Mouse (Mus musculus) hindbrain, embryonic 16.5 days (tissue): ENCODE data around the gene Adgrg6. TPM values are rescaled to one million over a fixed set of nuclear protein-coding genes. Genes with fewer than 3 reads are reported as not detected.
A peak's percentile ranks its signal among the peaks of the same experiment; 100 is the strongest.

ENCODE experiments used
- ATAC-seq: fragments of 200-750 bp; cut with Nextera tagmentation; 2 replicates; pipeline ENCODE4 v1.8.0; 2017; ENCODE audit warnings: moderate TSS enrichment, moderate library complexity
- H3K27ac ChIP-seq: fragments of 300-500 bp; sonication (generic); 2 replicates; pipeline ENCODE4 v1.5.1; 2014; ENCODE audit warnings: low read depth, mild to moderate bottlenecking, control low read depth, low read length, moderate library complexity
- H3K27me3 ChIP-seq: fragments of 300-500 bp; sonication (generic); replicated peaks from 2 replicates; pipeline ENCODE4 v1.6.1; 2014; ENCODE audit warnings: low read length; ENCODE audit not compliant: control insufficient read depth, insufficient read depth
- H3K36me3 ChIP-seq: fragments of 300-500 bp; sonication (generic); 2 replicates; pipeline ENCODE4 v1.6.1; 2014; ENCODE audit warnings: mild to moderate bottlenecking, low read length, moderate library complexity, mixed read lengths; ENCODE audit not compliant: control insufficient read depth, insufficient read depth
- H3K4me1 ChIP-seq: fragments of 300-500 bp; sonication (generic); 2 replicates; pipeline ENCODE4 v1.6.1; 2014; ENCODE audit warnings: low read depth, low read length; ENCODE audit not compliant: control insufficient read depth, insufficient read depth
- H3K4me2 ChIP-seq: fragments of 300-500 bp; sonication (generic); 2 replicates; pipeline ENCODE4 v1.6.1; 2014; ENCODE audit warnings: mild to moderate bottlenecking, low read length, control low read depth, moderate library complexity
- H3K4me3 ChIP-seq: fragments of 300-500 bp; sonication (generic); 2 replicates; pipeline ENCODE4 v1.5.1; 2014; ENCODE audit warnings: mild to moderate bottlenecking, low read length, control low read depth, moderate library complexity
- H3K9ac ChIP-seq: fragments of 300-500 bp; sonication (generic); 2 replicates; pipeline ENCODE4 v1.6.1; 2014; ENCODE audit warnings: low read depth, mild to moderate bottlenecking, control low read depth, low read length, moderate library complexity
- H3K9me3 ChIP-seq: fragments of 300-500 bp; sonication (generic); 2 replicates; pipeline ENCODE4 v1.6.1; 2014; ENCODE audit warnings: mild to moderate bottlenecking, low read length, moderate library complexity; ENCODE audit not compliant: control insufficient read depth
- WGBS: fragments of 180-500 bp; shearing (Covaris S2); extraction: QIAGEN DNeasy Blood & Tissue Kit; methylation state at CpG from one replicate; pipeline ENCODE4 v1.1.7; 2014; 5-methylcytosine and 5-hydroxymethylcytosine counted together
- polyA plus RNA-seq: library from polyadenylated mRNA; unstranded; fragments of >200 nt; fragmentation: Nextera tagmentation; extraction: Ambion mirVana; gene quantifications from 2 replicates; pipeline ENCODE4 v1.2.1, GENCODE M21; 2015

Adgrg6 gene
- polyA plus RNA-seq, 1 experiment from 2014 or later, result 1.3 TPM

DNA sequence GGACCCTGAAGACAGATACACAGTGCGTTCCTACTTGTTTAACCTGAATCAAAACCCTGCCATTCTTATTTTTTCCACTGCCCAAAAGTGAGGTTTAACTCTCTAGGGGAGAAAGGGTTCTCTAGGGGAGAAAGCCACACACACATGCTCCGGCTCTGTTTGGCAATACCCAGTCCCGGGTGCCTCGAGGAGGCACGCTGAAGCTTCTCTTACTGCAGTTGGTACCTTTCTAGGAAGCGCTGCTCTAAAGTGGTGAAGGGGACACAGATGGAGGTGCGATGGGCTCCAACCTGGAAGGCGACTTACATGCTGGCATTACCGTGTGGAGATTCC is 885 bp downstream of the Adgrg6 start:
- Histone ChIP-seq H3K9ac (peak overlapping the region; percentile 77), H3K4me3 (peak overlapping the region; percentile 58), H3K27me3 (no peaks in the 10 kb centered on the region; the same call in 1 of the 2 replicates), H3K4me1 (no peaks in the 10 kb centered on the region; the same call in none of the 2 replicates), H3K27ac (no peak overlapping the region), H3K4me2 (peak overlapping the region; percentile 100), H3K9me3 (no peaks in the 10 kb centered on the region), H3K36me3 (no peaks in the 10 kb centered on the region)
- peak; percentile 64 for ATAC-seq
- 9% methylated on average over 9 of the region's 9 CpGs for WGBS

DNA sequence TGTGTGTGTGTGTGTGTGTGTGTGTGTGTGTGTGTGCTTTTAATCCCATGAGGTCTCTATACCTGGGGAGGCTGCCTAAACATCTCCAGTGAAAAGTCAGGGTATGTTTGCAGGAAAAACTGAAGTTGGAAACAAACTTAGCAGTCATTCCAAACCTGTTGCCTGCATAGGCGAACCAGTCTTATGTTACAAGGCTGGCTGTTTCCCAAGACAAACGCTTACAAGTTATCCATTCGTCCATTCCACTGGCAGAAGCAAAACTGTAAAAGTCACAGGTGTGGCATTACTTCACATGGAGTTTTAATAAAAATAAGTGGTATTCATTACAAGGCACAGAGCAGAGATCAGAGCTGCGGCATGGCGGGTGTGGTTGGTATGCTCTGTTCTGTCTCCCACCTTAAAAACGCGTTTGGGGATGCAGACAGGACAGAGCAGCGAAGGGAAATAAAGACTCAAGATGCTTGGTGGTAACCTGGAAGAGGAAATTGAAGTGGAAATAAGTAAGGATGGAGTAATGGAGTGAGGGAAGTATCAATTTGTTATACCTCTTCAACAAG is 1.9 kb downstream of the Adgrg6 start:
- H3K4me1 ChIP-seq, result no peaks in the 10 kb centered on the region; the same call in none of the 2 replicates
- H3K4me2 ChIP-seq, result no peak overlapping the region
- no peak overlapping the region for H3K27ac ChIP-seq
- no peak overlapping the region for H3K9ac ChIP-seq
- WGBS, result 74% methylated on average over 8 of the region's 8 CpGs
- H3K27me3 ChIP-seq, result no peaks in the 10 kb centered on the region; the same call in 1 of the 2 replicates
- no peaks in the 10 kb centered on the region for H3K36me3 ChIP-seq
- no peak overlapping the region for H3K4me3 ChIP-seq
- H3K9me3 ChIP-seq, result no peaks in the 10 kb centered on the region
- no peak for ATAC-seq

DNA sequence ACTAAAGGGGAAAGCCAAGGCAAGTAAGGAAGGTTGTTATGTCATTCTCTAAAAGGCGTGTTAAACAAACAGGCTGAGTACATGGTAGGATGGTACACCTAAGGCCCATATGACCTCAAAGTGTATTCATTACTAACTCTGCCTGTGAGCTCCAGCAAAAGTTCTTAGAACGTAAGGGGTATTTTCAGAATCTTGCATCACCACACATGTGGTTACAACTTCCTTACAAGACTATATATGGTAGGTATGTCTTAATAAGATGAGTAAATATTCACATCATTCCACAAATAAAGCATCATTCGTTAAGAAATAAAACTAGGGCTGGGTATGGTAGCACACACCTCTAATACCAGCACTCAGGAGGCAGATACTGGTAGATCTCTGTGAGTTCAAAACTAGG is 8.4 kb downstream of the Adgrg6 start:
- H3K9ac ChIP-seq, result no peak overlapping the region
- ATAC-seq, result no peak
- 91% methylated on average over 3 of the region's 3 CpGs for WGBS

DNA sequence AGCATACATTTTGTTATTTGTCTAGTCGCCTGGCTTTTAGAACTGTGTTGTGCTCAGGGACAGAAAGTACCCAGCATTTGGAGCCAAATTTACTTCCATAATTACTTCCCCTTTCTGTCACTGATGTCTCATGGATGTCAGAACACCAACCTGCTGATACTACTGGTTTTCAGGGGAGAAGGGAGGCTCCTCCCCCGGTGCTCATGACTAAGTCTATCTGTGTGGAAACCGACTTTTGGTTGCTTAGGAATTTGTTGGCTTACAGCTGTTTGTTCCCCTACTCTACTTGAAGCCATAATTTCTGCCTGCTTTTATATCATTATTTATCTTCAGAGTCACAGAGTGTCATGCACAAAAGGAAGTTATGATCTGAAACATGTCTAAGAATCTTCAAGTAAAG is 14.4 kb downstream of the Adgrg6 start:
- H3K4me3 ChIP-seq, result no peak overlapping the region
- no peak overlapping the region for H3K27ac ChIP-seq
- H3K27me3 ChIP-seq, result no peaks in the 10 kb centered on the region
- WGBS, result 90% methylated on average over 3 of the region's 3 CpGs
- ATAC-seq, result no peak
- H3K4me1 ChIP-seq, result no peaks in the 10 kb centered on the region
- no peak overlapping the region for H3K4me2 ChIP-seq
- H3K36me3 ChIP-seq, result no peaks in the 10 kb centered on the region
- H3K9ac ChIP-seq, result no peak overlapping the region
- H3K9me3 ChIP-seq, result no peaks in the 10 kb centered on the region

More for the DNA sequence above, 8.4 kb downstream of the Adgrg6 start:
- no peaks in the 10 kb centered on the region for H3K4me1 ChIP-seq
- H3K27ac ChIP-seq, result no peak overlapping the region
- H3K9me3 ChIP-seq, result no peaks in the 10 kb centered on the region
- no peak overlapping the region for H3K4me2 ChIP-seq
- H3K27me3 ChIP-seq, result no peaks in the 10 kb centered on the region
- H3K36me3 ChIP-seq, result no peaks in the 10 kb centered on the region
- no peak overlapping the region for H3K4me3 ChIP-seq

DNA sequence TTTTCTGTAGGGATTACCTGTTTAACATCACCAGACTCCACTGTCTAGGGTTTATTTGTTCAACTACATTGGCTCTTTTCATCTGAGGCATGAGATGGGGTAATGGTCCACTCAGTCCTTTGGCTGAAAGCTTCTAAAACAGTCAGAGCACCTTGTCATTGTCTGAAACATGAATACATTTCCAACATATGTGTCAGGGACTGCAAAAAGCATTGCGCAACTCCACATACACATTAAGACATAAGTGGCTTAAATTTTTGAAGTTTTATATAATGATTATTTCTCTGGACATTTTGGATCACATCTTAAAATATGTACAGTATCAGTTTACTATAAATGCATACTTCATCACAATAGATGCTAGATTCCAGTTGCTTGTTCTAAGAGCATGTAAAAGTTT is 14.8 kb downstream of the Adgrg6 start:
- 93% methylated on average over 1 of the region's 1 CpGs for WGBS
- ATAC-seq, result no peak
- Histone ChIP-seq H3K36me3 (no peaks in the 10 kb centered on the region), H3K27ac (no peak overlapping the region), H3K27me3 (no peaks in the 10 kb centered on the region), H3K9ac (no peak overlapping the region), H3K9me3 (no peaks in the 10 kb centered on the region), H3K4me1 (no peaks in the 10 kb centered on the region), H3K4me2 (no peak overlapping the region), H3K4me3 (no peak overlapping the region)

DNA sequence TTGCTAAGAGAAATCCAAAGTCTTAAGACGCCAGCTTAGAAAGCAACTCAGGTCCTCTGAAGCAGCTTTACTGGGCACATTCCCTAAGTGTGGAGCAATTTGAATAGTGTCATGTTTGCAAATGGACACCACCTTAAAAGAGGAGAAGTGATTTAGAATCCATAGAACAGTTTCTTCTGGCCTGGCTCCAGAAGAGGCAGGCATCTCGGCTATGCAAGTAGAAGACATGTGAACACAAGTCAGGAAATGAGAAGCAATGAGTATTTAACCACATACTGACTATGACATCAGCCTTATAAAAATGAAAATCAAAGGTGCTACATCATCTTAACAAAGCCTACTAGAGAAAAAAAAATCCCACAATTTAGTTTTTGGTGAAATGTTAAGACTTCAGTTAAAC is 17.7 kb downstream of the Adgrg6 start:
- 81% methylated on average over 2 of the region's 2 CpGs for WGBS
- Histone ChIP-seq H3K4me1 (no peaks in the 10 kb centered on the region), H3K27me3 (no peaks in the 10 kb centered on the region), H3K9ac (no peak overlapping the region), H3K36me3 (no peaks in the 10 kb centered on the region), H3K4me2 (no peak overlapping the region), H3K9me3 (no peaks in the 10 kb centered on the region), H3K4me3 (no peak overlapping the region), H3K27ac (no peak overlapping the region)
- ATAC-seq, result no peak

DNA sequence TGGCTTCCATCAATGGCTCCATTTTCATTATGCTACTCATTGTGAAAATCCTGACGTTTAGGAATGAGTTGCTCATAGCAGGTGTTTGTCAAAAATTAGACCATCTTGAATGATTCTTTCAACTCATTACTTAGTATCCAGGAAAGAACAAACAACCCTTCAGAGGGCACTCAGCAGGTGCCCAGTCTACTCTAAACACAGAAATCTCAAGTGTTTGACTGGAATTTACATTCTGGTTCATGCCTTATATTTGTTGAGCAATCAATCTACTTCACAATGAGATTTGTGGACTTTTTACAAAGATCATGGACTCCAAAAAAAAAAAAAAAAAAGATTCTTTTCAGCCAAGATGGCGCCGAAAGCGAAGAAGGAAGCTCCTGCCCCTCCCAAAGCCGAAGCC is 22.7 kb downstream of the Adgrg6 start:
- WGBS, result 80% methylated on average over 5 of the region's 5 CpGs
- Histone ChIP-seq H3K27me3 (no peaks in the 10 kb centered on the region), H3K27ac (no peak overlapping the region), H3K4me2 (no peak overlapping the region), H3K9me3 (no peaks in the 10 kb centered on the region), H3K4me1 (no peaks in the 10 kb centered on the region), H3K36me3 (no peaks in the 10 kb centered on the region), H3K9ac (no peak overlapping the region), H3K4me3 (no peak overlapping the region)
- no peak for ATAC-seq

DNA sequence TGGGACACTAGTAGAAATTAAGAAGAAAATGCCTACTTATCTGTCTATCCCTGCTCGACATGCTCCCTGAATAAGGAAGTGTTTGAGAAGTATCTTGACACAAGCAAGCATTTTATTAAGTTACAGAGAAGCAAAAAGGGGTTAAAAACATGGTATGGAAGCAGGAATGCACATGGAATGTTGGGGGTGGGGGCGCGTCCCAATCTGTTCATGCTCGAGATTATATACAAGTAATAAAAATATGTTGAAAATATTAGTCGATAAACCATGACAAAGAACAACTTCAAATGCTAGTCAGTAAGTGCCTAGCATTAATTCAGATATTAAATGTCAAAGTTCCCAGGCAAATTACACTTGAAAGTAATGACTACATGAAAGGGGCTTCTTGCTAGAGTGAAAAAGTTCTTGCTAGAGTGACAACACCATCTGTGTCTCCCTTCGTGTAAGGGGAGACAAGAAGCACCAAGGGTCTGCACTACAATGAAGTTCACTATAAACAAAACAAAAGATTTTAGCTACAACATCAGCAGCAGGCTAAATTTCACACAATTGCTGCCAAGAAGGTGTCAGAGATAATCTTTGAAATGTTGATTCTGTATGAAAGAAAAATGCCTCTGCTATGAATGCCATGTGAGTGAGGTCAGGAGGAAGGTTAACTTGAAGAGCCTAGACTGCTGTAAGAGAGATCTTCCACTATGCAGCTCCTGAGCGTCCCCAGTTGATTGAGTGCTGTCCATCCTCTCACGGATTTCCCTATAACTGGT is 24.4 kb downstream of the Adgrg6 start:
- Histone ChIP-seq H3K9me3 (no peaks in the 10 kb centered on the region), H3K27me3 (no peaks in the 10 kb centered on the region), H3K4me1 (no peaks in the 10 kb centered on the region), H3K36me3 (no peaks in the 10 kb centered on the region), H3K4me2 (no peak overlapping the region), H3K9ac (no peak overlapping the region), H3K27ac (no peak overlapping the region), H3K4me3 (no peak overlapping the region)
- WGBS, result 63% methylated on average over 8 of the region's 8 CpGs
- no peak for ATAC-seq

DNA sequence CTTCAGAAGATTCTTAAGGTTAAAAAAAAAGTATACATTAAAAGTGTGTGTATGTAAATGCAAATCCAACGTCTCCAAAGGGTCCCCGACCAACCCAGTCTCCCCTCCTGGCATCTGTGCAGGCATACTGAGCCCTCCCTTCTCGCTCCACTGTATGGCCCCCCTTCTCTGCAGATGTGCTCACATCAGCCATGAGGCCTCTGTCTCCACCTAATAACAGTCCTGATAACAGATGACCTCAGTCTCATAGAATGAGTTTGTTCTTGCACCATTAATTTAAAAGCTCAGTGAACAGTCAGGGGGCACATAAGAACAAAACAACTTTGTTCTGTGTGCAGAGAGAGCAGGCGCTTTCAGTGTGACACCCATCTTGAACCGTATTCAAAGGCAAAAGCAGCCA is 27.6 kb downstream of the Adgrg6 start:
- no peak overlapping the region for H3K4me2 ChIP-seq
- H3K9ac ChIP-seq, result no peak overlapping the region
- no peaks in the 10 kb centered on the region for H3K9me3 ChIP-seq
- no peaks in the 10 kb centered on the region for H3K36me3 ChIP-seq
- WGBS, result 37% methylated on average over 5 of the region's 5 CpGs
- H3K27ac ChIP-seq, result no peak overlapping the region
- no peak for ATAC-seq
- H3K4me1 ChIP-seq, result no peaks in the 10 kb centered on the region
- no peak overlapping the region for H3K4me3 ChIP-seq
- no peaks in the 10 kb centered on the region for H3K27me3 ChIP-seq
